Mouse (Mus musculus): ENCODE measurements around the gene Shkbp1. TPM values are rescaled to one million over a fixed set of nuclear protein-coding genes. Genes with fewer than 3 reads are reported as not detected.
A peak's percentile ranks its signal among the peaks of the same experiment; 100 is the strongest.

Shkbp1 gene
- total and polyA plus RNA-seq, 3 experiments = 4.6 to 20.2 (median 7.1) TPM

DNA sequence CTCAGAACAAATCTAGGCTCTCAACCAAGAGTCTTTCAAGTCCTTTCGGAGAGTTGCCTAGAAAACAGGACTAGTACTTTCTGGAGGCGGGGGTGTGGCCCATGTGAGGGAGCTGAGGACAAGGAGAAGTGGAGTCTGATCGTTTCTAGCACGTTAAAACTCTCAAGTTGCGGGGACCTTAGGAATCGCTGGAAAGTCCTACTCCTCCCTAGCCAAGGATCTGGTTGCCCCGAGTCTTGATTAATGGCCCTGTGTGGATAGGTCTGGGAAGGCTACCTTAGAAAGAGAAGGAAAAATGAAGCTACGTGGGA lies 24.3 kb downstream of the Shkbp1 start:
- 2% methylated on average over 8 of the region's 8 CpGs for WGBS
- 0 out of 2 replicates have a peak, but pooled peaks cover 3% of the 10 kb centered on the region for H3K27me3 ChIP-seq (ENCODE audit: control insufficient read depth, insufficient read depth, low read length)
- peak overlapping the region; percentile 96 for H3K27ac ChIP-seq
- H3K4me1 ChIP-seq (ENCODE audit: control insufficient read depth, insufficient read depth, low read length) = peaks cover 16% of the 10 kb centered on the region
- DNase-seq = no peak
- H3K36me3 ChIP-seq (ENCODE audit: control insufficient read depth, insufficient read depth, low read length) = peaks cover 7% of the 10 kb centered on the region
- H3K9ac ChIP-seq (ENCODE audit: low read depth, low read length) = peak overlapping the region; percentile 56
- TF ChIP-seq POLR2A (IDR thresholded peaks at IDR 0.05; ENCODE audit: insufficient read depth, low read depth, low read length) (no peak), CTCF (IDR thresholded peaks at IDR 0.05) (no peak), EP300 (IDR thresholded peaks at IDR 0.05; ENCODE audit: insufficient read depth, low read depth, low read length) (no peak)
- H3K79me2 ChIP-seq (replicated peaks; ENCODE audit: control insufficient read depth, insufficient read depth, low read length) = no peaks in the 10 kb centered on the region
- intact Hi-C loops (cut with DNase I) = loop anchor here (5.0 kb wide), 3 partner anchors 39 to 261 kb away; partner anchors contain the start of gene Akt2
- peak overlapping the region; percentile 78 for H3K4me3 ChIP-seq

DNA sequence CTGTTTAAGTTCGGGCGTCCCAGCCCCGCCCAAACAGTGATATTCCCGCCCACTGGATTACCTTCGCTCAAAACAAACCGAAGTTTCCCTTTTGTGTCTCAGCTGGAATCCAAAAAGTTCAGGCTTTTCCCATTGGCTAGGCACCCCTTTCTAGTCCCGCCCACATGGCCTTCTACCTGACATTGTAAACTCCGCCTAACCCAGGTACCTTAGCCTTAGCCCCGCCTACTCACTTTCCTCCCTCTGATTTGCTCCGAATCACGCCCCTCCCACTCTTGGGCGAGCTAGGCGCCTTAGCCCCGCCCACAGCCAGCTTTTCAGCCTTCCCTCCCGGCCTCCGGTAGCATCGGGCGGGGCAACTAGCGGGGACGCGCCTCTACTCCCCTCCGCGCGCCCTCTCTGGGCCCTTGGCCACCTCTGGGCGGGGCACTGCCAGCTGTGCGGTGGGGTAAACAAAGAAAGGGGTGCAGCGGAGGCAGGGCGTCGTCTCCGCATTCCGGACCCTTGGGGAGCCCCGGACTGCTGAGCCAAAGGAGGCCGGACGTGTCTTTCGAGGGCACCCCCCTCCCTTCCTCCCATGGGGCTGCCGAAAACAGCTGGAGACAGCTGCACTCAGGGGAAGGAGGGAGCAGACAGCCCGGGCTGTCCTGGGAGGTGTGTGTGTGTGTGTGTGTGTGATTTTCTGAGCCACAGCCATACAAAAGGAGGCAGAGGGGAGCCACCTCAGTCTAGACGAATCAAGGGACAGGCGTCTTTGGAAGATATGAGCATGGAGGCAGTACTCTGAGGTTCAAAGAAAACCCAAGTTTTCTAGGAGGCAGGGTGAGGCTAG lies 24.9 kb downstream of the Shkbp1 start:
- Histone ChIP-seq H3K79me2 (replicated peaks; ENCODE audit: control insufficient read depth, insufficient read depth, low read length) (no peaks in the 10 kb centered on the region), H3K27me3 (ENCODE audit: control insufficient read depth, insufficient read depth, low read length) (0 out of 2 replicates have a peak, but pooled peaks cover 2% of the 10 kb centered on the region), H3K9ac (ENCODE audit: low read depth, low read length) (peak overlapping the region; percentile 56), H3K36me3 (ENCODE audit: control insufficient read depth, insufficient read depth, low read length) (peaks cover 7% of the 10 kb centered on the region), H3K4me3 (peak overlapping the region; percentile 56), H3K4me1 (ENCODE audit: control insufficient read depth, insufficient read depth, low read length) (peaks cover 17% of the 10 kb centered on the region), H3K27ac (peak overlapping the region; percentile 96)
- WGBS = 1% methylated on average over 39 of the region's 39 CpGs
- intact Hi-C loops (cut with DNase I) = loop anchor here (1.0 to 5.0 kb wide), 4 partner anchors 23 to 261 kb away; partner anchors contain the start of gene Akt2
- TF ChIP-seq EP300 (IDR thresholded peaks at IDR 0.05; ENCODE audit: insufficient read depth, low read depth, low read length) (peak; percentile 98), POLR2A (IDR thresholded peaks at IDR 0.05; ENCODE audit: insufficient read depth, low read depth, low read length) (peak; percentile 67), CTCF (IDR thresholded peaks at IDR 0.05) (no peak)
- DNase-seq = peak; percentile 96

DNA sequence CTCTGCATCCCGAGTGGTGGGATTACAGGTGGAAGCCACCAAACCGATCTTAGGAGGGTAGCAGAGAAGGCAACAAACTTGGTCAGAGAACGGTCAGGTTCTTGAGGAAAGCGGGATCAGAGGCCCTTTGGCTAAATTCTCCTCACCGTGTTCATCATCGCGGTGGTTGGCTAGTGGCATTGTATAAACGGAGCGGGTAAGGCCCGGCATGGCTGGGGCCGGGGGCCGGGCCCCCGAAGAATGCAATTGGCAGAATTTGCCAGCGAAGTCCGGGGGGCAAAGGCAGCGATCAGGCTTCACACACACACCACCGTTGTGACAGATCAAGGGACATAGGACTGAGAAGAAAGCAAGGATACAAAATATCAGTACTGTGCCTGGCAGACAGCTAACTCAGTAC lies 25.8 kb downstream of the Shkbp1 start:
- H3K9ac ChIP-seq (ENCODE audit: low read depth, low read length) = no peak overlapping the region
- peak overlapping the region; percentile 56; the same call in 1 of the 2 replicates for H3K4me3 ChIP-seq
- peak in 1 of 2 experiments; percentile 31 for DNase-seq
- 46% methylated on average over 17 of the region's 17 CpGs for WGBS
- 0 out of 2 replicates have a peak, but pooled peaks cover 2% of the 10 kb centered on the region for H3K27me3 ChIP-seq (ENCODE audit: control insufficient read depth, insufficient read depth, low read length)
- no peaks in the 10 kb centered on the region for H3K79me2 ChIP-seq (replicated peaks; ENCODE audit: control insufficient read depth, insufficient read depth, low read length)
- intact Hi-C loops (cut with DNase I) = loop anchor here (1.0 to 5.0 kb wide), 5 partner anchors 22 to 262 kb away; partner anchors contain the start of gene Akt2
- peaks cover 19% of the 10 kb centered on the region for H3K4me1 ChIP-seq (ENCODE audit: control insufficient read depth, insufficient read depth, low read length)
- H3K27ac ChIP-seq = peak overlapping the region; percentile 96
- peaks cover 7% of the 10 kb centered on the region for H3K36me3 ChIP-seq (ENCODE audit: control insufficient read depth, insufficient read depth, low read length)
- TF ChIP-seq CTCF (IDR thresholded peaks at IDR 0.05) (no peak), EP300 (IDR thresholded peaks at IDR 0.05; ENCODE audit: insufficient read depth, low read depth, low read length) (no peak), POLR2A (IDR thresholded peaks at IDR 0.05; ENCODE audit: insufficient read depth, low read depth, low read length) (no peak)

DNA sequence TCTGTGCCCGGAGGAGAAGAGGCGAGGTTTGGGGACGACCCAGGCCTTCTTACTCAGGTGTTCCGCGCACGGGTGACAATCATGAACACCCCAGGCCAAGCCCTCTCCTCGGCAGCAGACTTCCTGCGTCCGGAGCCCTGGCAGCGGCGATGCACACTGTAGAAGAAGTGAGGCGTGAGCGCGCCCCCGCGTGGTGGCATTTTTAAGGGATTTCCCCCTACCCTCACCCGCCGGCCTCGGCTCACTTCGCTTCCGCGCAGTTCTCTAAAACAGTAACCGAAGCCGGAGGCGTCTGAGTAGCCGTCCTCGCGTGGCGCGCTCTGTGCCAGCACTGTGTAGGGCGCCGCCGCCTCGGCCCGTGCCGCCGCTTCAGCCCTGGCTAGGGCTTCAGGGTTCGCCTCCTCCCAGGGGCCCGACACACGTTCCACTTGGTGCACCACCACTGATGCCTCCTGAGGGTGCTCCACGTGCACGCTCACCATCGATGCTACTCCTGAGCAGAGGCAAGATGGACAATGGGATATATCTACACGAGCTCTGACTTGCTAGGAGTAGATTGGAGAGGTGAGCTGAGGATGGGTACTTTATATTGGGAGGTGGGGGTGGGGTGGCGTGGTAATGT lies 26.4 kb downstream of the Shkbp1 start:
- 12% methylated on average over 45 of the region's 45 CpGs for WGBS
- peaks cover 19% of the 10 kb centered on the region for H3K4me1 ChIP-seq (ENCODE audit: control insufficient read depth, insufficient read depth, low read length)
- H3K27ac ChIP-seq = peak overlapping the region; percentile 44
- peaks cover 7% of the 10 kb centered on the region for H3K36me3 ChIP-seq (ENCODE audit: control insufficient read depth, insufficient read depth, low read length)
- intact Hi-C loops (cut with DNase I) = loop anchor here (5.0 kb wide), 1 partner anchor 167 kb away; no protein-coding TSS in a partner anchor
- H3K27me3 ChIP-seq (ENCODE audit: control insufficient read depth, insufficient read depth, low read length) = 0 out of 2 replicates have a peak, but pooled peaks cover 2% of the 10 kb centered on the region
- H3K4me3 ChIP-seq = peak overlapping the region; percentile 26; the same call in 1 of the 2 replicates
- no peaks in the 10 kb centered on the region for H3K79me2 ChIP-seq (replicated peaks; ENCODE audit: control insufficient read depth, insufficient read depth, low read length)
- peak; percentile 88 to 89 for DNase-seq
- TF ChIP-seq POLR2A (IDR thresholded peaks at IDR 0.05; ENCODE audit: insufficient read depth, low read depth, low read length) = no peak
- TF ChIP-seq CTCF (IDR thresholded peaks at IDR 0.05) = peak; percentile 86
- TF ChIP-seq EP300 (IDR thresholded peaks at IDR 0.05; ENCODE audit: insufficient read depth, low read depth, low read length) = 0 out of 2 replicates have a peak, but pooled peaks have one; percentile 57
- peak overlapping the region; percentile 54 for H3K9ac ChIP-seq (ENCODE audit: low read depth, low read length)

DNA sequence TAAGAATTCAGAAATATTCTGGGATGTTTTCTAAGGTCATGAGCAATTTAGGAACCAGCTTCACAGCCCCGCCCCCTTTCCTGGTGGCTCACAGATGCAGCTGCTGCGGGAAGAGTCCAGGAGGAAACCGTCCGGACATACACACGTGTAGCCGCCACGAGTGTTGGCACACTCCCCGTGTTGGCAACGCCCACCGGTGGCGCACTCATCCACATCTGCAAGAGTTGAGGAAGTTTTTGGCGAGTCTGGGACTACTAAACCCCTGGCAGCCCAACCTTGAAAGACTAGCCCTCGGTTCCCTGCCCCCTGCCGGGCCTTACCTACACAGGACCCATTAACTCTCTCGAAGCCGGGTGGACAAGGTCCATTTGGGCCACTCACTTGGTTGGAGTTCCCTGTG lies 27.2 kb downstream of the Shkbp1 start:
- peak overlapping the region; percentile 44 for H3K27ac ChIP-seq
- TF ChIP-seq EP300 (IDR thresholded peaks at IDR 0.05; ENCODE audit: insufficient read depth, low read depth, low read length) = no peak
- TF ChIP-seq CTCF (IDR thresholded peaks at IDR 0.05) = no peak
- no peak for TF ChIP-seq POLR2A (IDR thresholded peaks at IDR 0.05; ENCODE audit: insufficient read depth, low read depth, low read length)
- H3K79me2 ChIP-seq (replicated peaks; ENCODE audit: control insufficient read depth, insufficient read depth, low read length) = no peaks in the 10 kb centered on the region
- DNase-seq = peak; percentile 62 to 73
- intact Hi-C loops (cut with DNase I) = loop anchor here (5.0 kb wide), 1 partner anchor 166 kb away; no protein-coding TSS in a partner anchor
- peaks cover 19% of the 10 kb centered on the region for H3K4me1 ChIP-seq (ENCODE audit: control insufficient read depth, insufficient read depth, low read length)
- no peak overlapping the region for H3K4me3 ChIP-seq
- 0 out of 2 replicates have a peak, but pooled peaks cover 2% of the 10 kb centered on the region for H3K27me3 ChIP-seq (ENCODE audit: control insufficient read depth, insufficient read depth, low read length)
- H3K9ac ChIP-seq (ENCODE audit: low read depth, low read length) = no peak overlapping the region
- 26% methylated on average over 16 of the region's 16 CpGs for WGBS
- H3K36me3 ChIP-seq (ENCODE audit: control insufficient read depth, insufficient read depth, low read length) = peaks cover 7% of the 10 kb centered on the region

Data from heart, adult 2 months (tissue).